Mouse (Mus musculus): ENCODE data around the gene Gm7694.

Gm7694 gene

DNA sequence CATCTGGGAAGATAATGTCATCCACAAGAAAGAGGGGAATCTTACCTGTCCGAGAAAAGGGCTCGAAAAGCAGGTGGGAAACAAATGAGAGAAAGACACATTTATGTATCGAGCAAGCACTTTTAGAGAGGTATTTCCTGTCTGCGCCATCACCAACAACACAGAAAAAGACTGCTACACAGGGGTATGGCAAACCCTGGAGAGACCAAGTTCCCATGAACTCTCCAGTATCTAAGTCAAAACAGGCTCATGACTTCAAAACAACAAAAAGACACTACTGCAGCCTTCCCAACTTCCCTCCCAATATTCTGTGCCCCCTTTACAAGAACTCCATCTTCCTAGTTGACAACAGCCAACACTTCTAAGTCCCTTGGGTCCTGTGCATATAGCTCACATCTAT lies at the start of gene Gm7694:
Gene Gm7694 (minus strand): TSS at position 101 of the 400 bp plus-strand sequence.
- no peak for DNase-seq (ENCODE audit: extremely low read depth, insufficient read length, low spot score)

DNA sequence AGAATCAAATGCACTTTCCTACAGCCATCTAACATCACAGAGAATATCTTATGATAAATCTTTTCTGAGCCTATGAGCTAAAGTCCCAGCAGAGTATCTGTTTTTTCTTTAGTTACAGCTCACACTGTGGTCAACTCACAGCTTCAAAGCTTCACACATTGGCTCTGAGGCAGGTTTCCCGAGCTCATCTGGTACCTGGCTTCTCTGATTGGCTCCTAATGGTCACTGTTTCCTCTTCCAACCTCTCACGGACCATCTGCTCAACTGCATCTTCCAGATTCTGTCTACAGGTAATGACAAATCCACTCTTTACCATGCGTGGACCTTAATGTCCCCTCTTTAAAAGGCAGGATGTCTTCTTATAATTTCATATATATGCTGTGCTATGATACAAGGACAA lies 47.2 kb upstream of the Gm7694 start:
- no peak for DNase-seq (ENCODE audit: extremely low read depth, insufficient read length, low spot score)

GRCm38 (mm10) chr1:170351080-170351479 lies 44.9 kb upstream of the Gm7694 start:
- DNase-seq (ENCODE audit: extremely low read depth, insufficient read length, low spot score): no peak

DNA sequence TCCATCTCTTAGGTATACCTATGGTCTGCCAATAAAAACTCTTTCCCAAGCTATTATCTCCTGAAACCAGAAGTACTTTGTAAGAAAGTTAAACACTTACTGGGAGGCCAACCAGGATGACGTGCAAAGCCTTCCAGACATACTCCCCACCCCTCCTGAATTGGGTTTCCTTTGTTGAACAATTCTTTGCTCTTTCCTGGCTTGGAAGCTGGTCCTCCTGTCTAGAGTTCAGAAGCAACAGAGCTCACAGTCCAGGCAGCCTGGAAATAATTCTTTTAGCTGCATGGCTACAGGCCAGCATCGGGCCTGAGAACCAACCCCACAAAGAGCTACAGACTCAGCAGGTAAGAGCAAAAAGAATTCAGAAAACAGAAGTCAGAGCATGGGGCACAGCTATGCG lies 40.1 kb upstream of the Gm7694 start:
- DNase-seq (ENCODE audit: extremely low read depth, insufficient read length, low spot score): no peak

DNA sequence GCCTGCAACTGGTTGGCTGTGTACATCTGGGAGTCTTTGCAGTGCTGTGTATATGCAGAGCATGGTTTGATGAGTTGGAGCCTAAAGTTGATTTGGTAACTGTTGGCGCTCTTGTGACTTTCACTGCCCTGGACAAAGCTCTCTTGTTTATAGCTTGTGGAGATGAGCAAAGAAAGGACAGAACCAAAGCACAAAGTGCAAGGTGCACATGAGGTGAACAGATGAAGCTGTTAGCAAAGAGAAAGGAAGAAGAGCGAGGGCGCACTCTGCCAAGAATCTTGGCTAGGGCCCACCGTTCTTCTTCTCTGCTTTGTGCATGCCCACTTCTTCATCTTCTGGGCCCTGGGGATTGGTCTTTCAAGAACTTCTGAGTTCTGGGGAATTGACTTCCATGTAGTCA lies 37.8 kb upstream of the Gm7694 start:
- DNase-seq (ENCODE audit: extremely low read depth, insufficient read length, low spot score): no peak

DNA sequence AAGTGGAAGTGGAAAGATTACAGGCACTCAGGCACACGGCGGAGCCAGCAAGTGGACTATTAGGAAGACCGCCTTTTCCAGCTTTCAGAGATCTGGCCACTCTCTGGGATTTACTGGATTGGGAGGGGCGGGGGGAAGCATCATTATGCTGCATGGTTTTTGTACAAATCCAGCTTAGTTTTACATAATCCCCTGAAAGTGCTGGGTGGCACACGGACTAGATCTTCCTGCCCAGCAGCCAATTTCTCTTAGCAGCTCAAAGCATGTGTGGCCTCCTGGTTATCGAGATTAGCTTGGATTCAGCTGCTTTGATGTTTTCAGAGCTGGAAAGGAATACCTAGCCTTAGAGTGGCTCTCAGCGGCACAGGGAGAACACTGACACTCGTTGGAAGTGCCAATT lies 36.9 kb upstream of the Gm7694 start:
- DNase-seq (ENCODE audit: extremely low read depth, insufficient read length, low spot score): no peak

GRCm38 (mm10) chr1:170339943-170340342 lies 33.8 kb upstream of the Gm7694 start:
- no peak for DNase-seq (ENCODE audit: extremely low read depth, insufficient read length, low spot score)

DNA sequence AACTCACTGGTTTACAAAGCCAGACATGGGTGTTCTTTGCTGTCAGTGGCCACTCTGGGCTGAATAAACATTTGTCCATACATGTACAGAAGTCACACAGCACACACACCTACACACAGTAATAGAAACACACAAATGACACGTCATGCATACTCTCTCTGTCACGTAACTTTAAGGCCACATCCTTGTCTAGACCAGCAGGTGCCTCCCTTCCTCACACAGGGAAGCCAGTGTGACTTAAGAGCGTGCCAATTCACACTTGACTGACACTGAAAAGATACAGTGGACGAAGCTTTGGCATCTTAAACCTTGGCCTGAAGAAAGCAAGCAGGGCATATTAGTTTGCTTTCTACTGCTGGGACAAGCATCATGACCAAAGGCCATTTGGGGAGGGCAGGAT lies 26.6 kb upstream of the Gm7694 start:
- no peak for DNase-seq (ENCODE audit: extremely low read depth, insufficient read length, low spot score)

DNA sequence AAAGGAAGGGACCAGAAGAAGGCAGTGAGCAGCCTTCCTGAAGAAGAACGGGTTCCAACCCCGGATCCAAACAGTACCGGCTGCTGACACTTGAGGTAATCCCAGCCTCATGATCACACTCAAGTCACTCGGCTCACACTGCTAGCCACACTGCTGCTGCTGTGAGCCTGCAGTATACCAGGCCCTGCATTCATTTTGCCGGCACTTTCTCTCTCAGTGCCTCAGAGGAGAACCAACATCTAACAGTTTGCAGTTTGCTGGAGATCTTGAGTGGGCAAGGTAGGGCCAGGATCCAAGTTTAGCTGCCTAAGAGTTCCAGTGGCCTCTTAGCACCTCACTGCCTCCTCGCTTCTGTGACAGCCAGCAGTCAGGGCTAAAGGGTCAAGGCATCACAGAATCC lies 25.8 kb upstream of the Gm7694 start:
- DNase-seq (ENCODE audit: extremely low read depth, insufficient read length, low spot score): no peak

GRCm38 (mm10) chr1:170325277-170325676 lies 19.1 kb upstream of the Gm7694 start:
- no peak for DNase-seq (ENCODE audit: extremely low read depth, insufficient read length, low spot score)

- no peak for DNase-seq (ENCODE audit: extremely low read depth, insufficient read length, low spot score)
Measured at GRCm38 (mm10) chr1:170324312-170324711, 18.2 kb upstream of the Gm7694 start.

- no peak for DNase-seq (ENCODE audit: extremely low read depth, insufficient read length, low spot score)
Measured at GRCm38 (mm10) chr1:170323001-170323400, 16.9 kb upstream of the Gm7694 start.

DNA sequence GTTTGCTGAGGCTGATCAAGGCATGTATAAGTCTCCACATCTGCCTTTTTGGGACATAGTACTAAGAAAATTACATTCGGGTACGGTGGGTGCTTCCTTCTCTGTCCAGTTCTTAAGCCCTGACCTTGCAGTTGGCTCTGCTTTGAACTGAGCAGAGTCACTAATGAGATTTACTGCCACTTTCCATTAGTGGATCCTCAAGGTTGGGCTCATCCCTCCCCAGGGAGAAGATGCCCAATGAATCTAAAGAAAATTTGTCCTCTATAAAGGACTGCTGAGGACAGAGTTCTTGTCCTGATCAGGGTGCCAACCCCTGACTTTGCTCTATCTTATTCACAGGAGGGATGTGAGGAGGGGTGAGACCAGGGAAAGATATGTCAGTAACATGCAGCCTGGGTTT lies 15.9 kb upstream of the Gm7694 start:
- DNase-seq (ENCODE audit: extremely low read depth, insufficient read length, low spot score): no peak

DNA sequence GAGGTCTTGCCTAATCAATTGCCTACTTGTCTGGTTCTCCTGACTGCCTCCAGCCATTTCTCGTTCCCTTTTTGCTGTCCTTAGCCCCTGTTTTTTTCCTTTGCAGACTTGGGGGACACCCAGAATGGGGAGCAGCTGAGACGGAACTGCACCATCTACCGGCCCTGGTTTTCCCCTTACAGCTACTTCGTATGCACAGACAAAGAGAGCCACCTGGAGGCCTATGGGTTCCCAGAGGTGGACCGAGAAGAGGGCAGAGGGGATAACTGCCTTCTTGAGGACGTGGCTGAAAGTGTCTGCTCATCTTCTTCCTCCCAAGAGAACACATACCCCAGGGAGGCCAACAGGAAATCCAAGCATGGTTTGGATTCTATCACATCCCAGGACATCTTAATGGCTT lies 5.3 kb upstream of the Gm7694 start:
- no peak for DNase-seq (ENCODE audit: extremely low read depth, insufficient read length, low spot score)

- no peak for DNase-seq (ENCODE audit: extremely low read depth, insufficient read length, low spot score)
Measured at GRCm38 (mm10) chr1:170308503-170308902, 2.4 kb upstream of the Gm7694 start, which contains the start of gene Spata46. Gene Spata46, plus strand, starts transcription at chr1:170308803.

GRCm38 (mm10) chr1:170305002-170305401 lies 1.1 kb downstream of the Gm7694 start:
- DNase-seq (ENCODE audit: extremely low read depth, insufficient read length, low spot score): no peak

DNA sequence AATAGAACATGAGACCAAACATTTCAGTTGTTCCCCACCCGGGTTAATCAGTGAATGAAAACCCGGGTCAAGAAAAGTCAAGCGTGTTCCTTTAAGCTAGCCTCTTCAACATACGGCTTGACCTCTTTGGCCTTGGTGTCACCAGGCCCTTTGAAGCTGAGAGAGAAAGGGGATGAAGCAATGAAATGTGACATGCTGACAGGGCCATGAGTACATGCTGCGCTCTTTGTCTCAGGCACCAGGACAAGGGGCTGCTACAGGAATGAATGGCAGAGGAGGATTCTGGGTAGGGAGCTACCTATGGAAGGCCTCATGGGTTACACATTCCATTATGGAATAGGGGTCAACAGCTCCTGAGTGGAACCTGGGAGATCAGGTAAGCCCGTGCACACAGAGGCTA lies 3.0 kb downstream of the Gm7694 start:
- no peak for DNase-seq (ENCODE audit: extremely low read depth, insufficient read length, low spot score)

DNA sequence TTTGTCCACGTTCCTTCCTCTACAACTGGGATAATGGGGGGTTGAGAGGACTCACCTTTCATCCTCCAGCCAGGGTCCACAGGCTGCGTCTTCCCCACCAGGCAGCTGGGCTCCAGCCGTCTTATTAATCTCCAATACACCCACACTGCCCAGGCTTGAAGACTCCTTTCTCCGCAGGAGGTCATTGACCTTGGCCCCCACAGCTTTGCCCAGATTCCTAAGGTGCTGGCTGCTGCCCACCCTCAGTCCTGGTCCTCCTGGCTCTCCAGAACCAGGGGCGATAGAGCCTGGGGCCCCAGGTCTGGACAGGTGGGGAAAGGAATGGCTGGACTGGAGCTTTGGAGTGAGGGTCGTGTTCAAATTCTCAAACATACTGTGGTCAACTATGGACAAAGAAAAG lies 3.7 kb downstream of the Gm7694 start:
- no peak for DNase-seq (ENCODE audit: extremely low read depth, insufficient read length, low spot score)

GRCm38 (mm10) chr1:170301686-170302085 lies 4.4 kb downstream of the Gm7694 start:
- no peak for DNase-seq (ENCODE audit: extremely low read depth, insufficient read length, low spot score)

DNA sequence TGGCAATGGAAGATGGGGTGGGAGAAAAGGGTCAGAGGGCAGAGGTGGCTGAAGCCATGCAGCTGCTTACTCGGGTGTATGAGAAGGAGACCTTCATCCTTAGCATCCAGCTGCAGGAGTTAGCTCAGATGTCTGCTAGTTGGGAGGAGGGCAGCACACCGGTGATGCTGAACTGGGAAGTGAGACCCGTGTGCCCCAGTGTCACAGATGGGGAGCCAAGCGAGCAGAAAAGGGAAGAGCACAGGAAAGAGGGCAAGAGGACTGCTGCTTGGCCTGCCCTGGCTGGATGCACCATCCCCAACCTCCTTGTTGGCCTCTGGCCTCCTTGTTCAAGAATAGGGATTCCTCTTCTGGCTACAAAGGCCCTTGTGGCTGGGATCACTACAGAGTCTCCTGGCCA lies 6.6 kb downstream of the Gm7694 start:
- DNase-seq (ENCODE audit: extremely low read depth, insufficient read length, low spot score): no peak

GRCm38 (mm10) chr1:170294786-170295570 lies 11.2 kb downstream of the Gm7694 start:
- no peak for DNase-seq (ENCODE audit: extremely low read depth, insufficient read length, low spot score)

DNA sequence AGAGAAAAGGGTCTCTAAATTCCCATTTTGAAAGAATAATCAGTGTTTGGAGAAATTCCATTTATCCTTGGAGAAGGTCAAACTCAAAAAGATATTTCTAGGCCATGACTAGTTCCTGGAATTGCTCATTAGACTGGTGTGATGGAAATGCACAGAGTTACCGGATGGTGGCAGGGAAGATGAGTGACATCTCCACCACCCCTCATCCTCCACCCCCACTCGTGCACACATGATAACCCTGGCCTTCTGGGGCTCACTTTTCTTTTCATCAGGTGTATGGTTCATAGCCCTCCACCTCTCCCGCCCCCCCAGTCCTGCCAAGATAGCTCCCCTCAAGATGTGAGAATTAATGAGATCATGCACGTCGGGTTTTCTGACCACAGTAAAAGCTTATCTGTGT lies 12.9 kb downstream of the Gm7694 start:
- no peak for DNase-seq (ENCODE audit: extremely low read depth, insufficient read length, low spot score)
